Mouse (Mus musculus): ENCODE results near the gene Baz1a. TPM values are rescaled to one million over a fixed set of nuclear protein-coding genes. Genes with fewer than 3 reads are reported as not detected.

Baz1a gene
- polyA plus RNA-seq, 1 experiment from 2014 or later, result 33.2 TPM

- peak; percentile 37 for DNase-seq (ENCODE audit: low spot score)
Observed at GRCm38 (mm10) chr12:54861991-54862605, 152.1 kb downstream of the Baz1a start.

- DNase-seq (ENCODE audit: low spot score), result no peak
Observed at GRCm38 (mm10) chr12:54859531-54859930, 154.6 kb downstream of the Baz1a start.

- no peak for DNase-seq (ENCODE audit: low spot score)
Observed at GRCm38 (mm10) chr12:54850551-54850950, 163.6 kb downstream of the Baz1a start.

- no peak for DNase-seq (ENCODE audit: low spot score)
Observed at GRCm38 (mm10) chr12:54844415-54844814, 169.7 kb downstream of the Baz1a start.

Other genes with a start within 250 kb of the Baz1a start
- 185 and 189 TPM in 2 replicates for gene Snx6, start 218.6 kb downstream of the Baz1a start, polyA plus RNA-seq (2015; fragmentation: Nextera tagmentation; extraction: Ambion mirVana)
- gene Cfl2, start 151.5 kb downstream of the Baz1a start, polyA plus RNA-seq (2015; fragmentation: Nextera tagmentation; extraction: Ambion mirVana), result 79.4 and 84.0 TPM in 2 replicates
- gene Gm20403, start 27.8 kb downstream of the Baz1a start, polyA plus RNA-seq (2015; fragmentation: Nextera tagmentation; extraction: Ambion mirVana), result not detected in 2 replicates
- 13.4 and 13.5 TPM in 2 replicates for gene 2700097O09Rik, start 65.8 kb upstream of the Baz1a start, polyA plus RNA-seq (2015; fragmentation: Nextera tagmentation; extraction: Ambion mirVana)
- 144 and 152 TPM in 2 replicates for gene Srp54a, start 65.9 kb upstream of the Baz1a start, polyA plus RNA-seq (2015; fragmentation: Nextera tagmentation; extraction: Ambion mirVana)
- 20.9 and 25.9 TPM in 2 replicates for gene Fam177a, start 110.1 kb upstream of the Baz1a start, polyA plus RNA-seq (2015; fragmentation: Nextera tagmentation; extraction: Ambion mirVana)
- gene Srp54b, start 140.8 kb upstream of the Baz1a start, polyA plus RNA-seq (2015; fragmentation: Nextera tagmentation; extraction: Ambion mirVana), result 63.4 and 66.1 TPM in 2 replicates
- not detected in 2 replicates for gene 1700047I17Rik2, start 185.2 kb upstream of the Baz1a start, polyA plus RNA-seq (2015; fragmentation: Nextera tagmentation; extraction: Ambion mirVana)
- 72.5 and 81.4 TPM in 2 replicates for gene Srp54c, start 215.8 kb upstream of the Baz1a start, polyA plus RNA-seq (2015; fragmentation: Nextera tagmentation; extraction: Ambion mirVana)

Data from thymus, postnatal 0 days (tissue).